Mouse (Mus musculus) stomach, postnatal 0 days (tissue): ENCODE data around the gene Cwh43. TPM values are rescaled to one million over a fixed set of nuclear protein-coding genes. Genes with fewer than 3 reads are reported as not detected.
"Not testable (repeated sequence)": the region's sequence is repeated elsewhere in the genome, so short reads cannot be mapped to it uniquely, and the experiment has no call there.

Source experiments
- ATAC-seq: fragments of 200-750 bp; cut with Nextera tagmentation; 2 replicates; pipeline ENCODE4 v1.8.0; 2017; ENCODE audit not compliant: low FRiP score, low TSS enrichment
- DNase-seq: peaks from one replicate; pipeline ENCODE4 v3.0.0-alpha.2; 2016; ENCODE audit warnings: low spot score
- H3K27ac ChIP-seq: fragments of 300-500 bp; sonication (generic); replicated peaks from 2 replicates; pipeline ENCODE4 v1.5.1; 2014; ENCODE audit warnings: mild to moderate bottlenecking, control low read depth
- H3K27me3 ChIP-seq: fragments of 300-500 bp; sonication (generic); 2 replicates; pipeline ENCODE4 v1.6.1; 2014; ENCODE audit warnings: low read length; ENCODE audit not compliant: control insufficient read depth, insufficient read depth
- H3K36me3 ChIP-seq: fragments of 300-500 bp; sonication (generic); 2 replicates; pipeline ENCODE4 v1.6.1; 2014; ENCODE audit warnings: low read length, mixed read lengths; ENCODE audit not compliant: control insufficient read depth, insufficient read depth
- H3K4me1 ChIP-seq: fragments of 300-500 bp; sonication (generic); replicated peaks from 2 replicates; pipeline ENCODE4 v1.6.1; 2014; ENCODE audit warnings: antibody characterized with exemption; ENCODE audit not compliant: control insufficient read depth, insufficient read depth
- H3K4me2 ChIP-seq: fragments of 300-500 bp; sonication (generic); replicated peaks from 2 replicates; pipeline ENCODE4 v1.6.1; 2014; ENCODE audit warnings: low read depth, mild to moderate bottlenecking, control low read depth, moderate library complexity
- H3K4me3 ChIP-seq: fragments of 300-500 bp; sonication (generic); 2 replicates; pipeline ENCODE4 v1.5.1; 2014; ENCODE audit warnings: low read depth, low read length, control low read depth
- H3K9ac ChIP-seq: fragments of 300-500 bp; sonication (generic); 2 replicates; pipeline ENCODE4 v1.6.1; 2014; ENCODE audit warnings: mild to moderate bottlenecking, low read length, control low read depth, mixed read lengths
- H3K9me3 ChIP-seq: fragments of 300-500 bp; sonication (generic); 2 replicates; pipeline ENCODE4 v1.6.1; 2016; ENCODE audit warnings: low read length; ENCODE audit not compliant: control insufficient read depth
- CTCF ChIP-seq: IDR thresholded peaks from 2 replicates; pipeline ENCODE4 v1.5.1; 2016; ENCODE audit warnings: antibody characterized with exemption, low read depth, mild to moderate bottlenecking, moderate library complexity
- EP300 ChIP-seq: optimal IDR thresholded peaks from 2 replicates; pipeline ENCODE3; 2016; ENCODE audit warnings: antibody characterized with exemption
- WGBS: fragments of 180-500 bp; shearing (Covaris S2); extraction: QIAGEN DNeasy Blood & Tissue Kit; methylation state at CpG from one replicate; pipeline ENCODE4 v1.1.7; 2014; 5-methylcytosine and 5-hydroxymethylcytosine counted together
- polyA plus RNA-seq: library from polyadenylated mRNA; unstranded; fragments of >200 nt; fragmentation: Nextera tagmentation; extraction: Ambion mirVana; gene quantifications from 2 replicates; pipeline ENCODE4 v1.2.1, GENCODE M21; 2015

Cwh43 gene
- polyA plus RNA-seq, 1 experiment from 2014 or later = 8.6 TPM

DNA sequence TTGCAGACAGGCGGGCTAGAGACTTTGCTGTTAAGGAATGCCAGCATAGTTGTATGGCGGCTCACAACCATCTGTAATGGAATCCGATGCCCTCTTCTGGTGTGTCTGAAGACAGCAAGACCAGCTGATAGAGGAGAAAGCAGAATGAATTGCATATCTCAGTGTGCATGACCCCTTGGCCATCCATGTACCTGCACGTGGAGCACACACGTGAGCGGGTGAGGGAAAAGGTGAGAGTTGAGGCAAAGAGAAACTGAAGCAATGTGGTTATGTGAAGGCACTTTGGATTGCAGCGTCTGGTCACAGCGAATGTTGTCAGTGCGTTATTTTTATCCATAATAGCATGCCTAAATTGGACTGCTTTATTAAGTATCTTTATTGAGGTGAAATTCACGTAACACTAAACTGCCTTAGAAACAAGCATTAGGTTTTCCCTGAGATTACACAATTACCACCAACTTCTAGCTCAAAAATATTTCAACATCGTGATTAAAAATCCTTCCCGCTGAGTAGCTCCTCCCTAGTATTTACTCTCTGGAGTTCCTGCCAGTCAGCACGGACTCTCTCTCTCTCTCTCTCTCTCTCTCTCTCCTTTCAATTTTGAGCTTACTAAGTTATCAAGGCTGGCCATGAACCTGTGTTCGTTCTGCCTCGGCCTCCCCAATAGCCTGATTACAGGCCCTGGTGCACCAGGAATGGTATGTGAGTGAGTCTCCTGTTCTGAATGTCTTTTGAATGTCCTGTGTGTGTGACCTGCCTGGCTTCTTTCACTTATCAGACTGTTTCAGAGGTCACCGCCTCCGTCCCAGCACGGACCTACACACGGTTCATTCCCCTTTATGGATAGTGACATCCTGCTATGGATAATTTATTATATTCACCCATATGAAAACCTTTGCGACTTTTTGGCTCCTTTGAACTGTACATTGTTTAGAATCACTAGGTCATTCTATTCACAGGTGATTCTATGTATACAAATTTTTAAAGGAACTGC lies 68.8 kb downstream of the Cwh43 start:
- ATAC-seq (no peak), DNase-seq (no peak)
- H3K27me3 ChIP-seq = no peaks in the 10 kb centered on the region
- H3K27ac ChIP-seq = no peak overlapping the region
- H3K9me3 ChIP-seq = no peaks in the 10 kb centered on the region
- no peaks in the 10 kb centered on the region for H3K4me1 ChIP-seq
- H3K9ac ChIP-seq = no peak overlapping the region
- no peak for TF ChIP-seq CTCF
- TF ChIP-seq EP300 = no peak
- no peak overlapping the region for H3K4me3 ChIP-seq
- 66% methylated on average over 20 of the region's 20 CpGs for WGBS
- H3K4me2 ChIP-seq = no peak overlapping the region
- H3K36me3 ChIP-seq = no peaks in the 10 kb centered on the region

DNA sequence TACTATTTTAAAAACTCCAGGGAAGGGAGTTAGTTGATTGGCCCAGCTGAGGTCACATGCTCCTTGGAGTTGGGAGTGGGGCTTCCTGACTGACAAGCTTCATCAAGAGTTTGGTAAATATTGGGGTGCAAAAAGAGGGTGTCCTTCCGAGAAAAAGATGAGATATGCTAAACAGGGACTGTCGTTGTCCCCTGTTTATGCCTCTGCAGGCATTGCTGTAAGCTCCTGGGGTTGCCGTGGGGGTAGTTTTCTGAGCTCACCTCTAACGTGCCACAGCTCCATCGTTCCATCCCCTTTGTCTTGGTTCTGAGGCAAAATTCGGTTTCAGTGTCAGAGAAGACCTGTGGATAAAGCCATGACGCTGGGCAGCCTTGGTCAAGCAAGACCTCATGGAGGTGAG lies 74.8 kb downstream of the Cwh43 start, which contains the start of gene Dcun1d4:
Gene Dcun1d4, plus strand, starts transcription at position 301 of the 400 bp plus-strand sequence.
- 73% methylated on average over 7 of the region's 7 CpGs for WGBS
- no peak for TF ChIP-seq EP300
- no peak for TF ChIP-seq CTCF
- Histone ChIP-seq H3K4me2 (no peak within 1 kb of the TSS), H3K4me1 (no peaks in the 10 kb centered on the region), H3K36me3 (no peaks in the 10 kb centered on the region), H3K9me3 (no peaks in the 10 kb centered on the region), H3K27me3 (no peaks in the 10 kb centered on the region), H3K9ac (no peak within 1 kb of the TSS), H3K27ac (no peak within 1 kb of the TSS), H3K4me3 (no peak within 1 kb of the TSS)
- DNase-seq (no peak), ATAC-seq (no peak)

DNA sequence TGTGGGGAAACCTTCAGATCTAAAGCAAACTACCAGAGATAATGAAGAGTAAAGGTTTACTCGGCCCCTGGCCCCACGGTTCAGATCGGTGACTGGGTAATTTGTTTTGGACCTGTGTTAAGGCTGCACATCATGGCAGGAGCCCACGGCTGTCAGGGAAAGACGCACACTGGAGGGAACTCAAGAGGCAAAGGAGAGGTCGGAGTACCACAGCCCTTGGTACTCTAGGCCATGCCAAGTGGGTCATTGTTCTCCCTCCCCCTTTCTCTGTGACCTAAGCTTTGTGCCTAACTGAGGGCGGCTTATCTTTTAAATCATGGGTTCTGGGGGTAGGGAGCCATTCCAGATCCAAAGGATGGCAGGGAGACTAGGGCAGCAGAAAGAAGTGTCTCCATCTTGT lies 75.5 kb downstream of the Cwh43 start:
- Histone ChIP-seq H3K27me3 (no peaks in the 10 kb centered on the region), H3K4me1 (no peaks in the 10 kb centered on the region), H3K4me3 (no peak overlapping the region), H3K4me2 (no peak overlapping the region), H3K27ac (no peak overlapping the region), H3K36me3 (no peaks in the 10 kb centered on the region), H3K9ac (no peak overlapping the region), H3K9me3 (no peaks in the 10 kb centered on the region)
- ATAC-seq (no peak), DNase-seq (no peak)
- TF ChIP-seq CTCF = no peak
- no peak for TF ChIP-seq EP300
- 87% methylated on average over 7 of the region's 7 CpGs for WGBS

DNA sequence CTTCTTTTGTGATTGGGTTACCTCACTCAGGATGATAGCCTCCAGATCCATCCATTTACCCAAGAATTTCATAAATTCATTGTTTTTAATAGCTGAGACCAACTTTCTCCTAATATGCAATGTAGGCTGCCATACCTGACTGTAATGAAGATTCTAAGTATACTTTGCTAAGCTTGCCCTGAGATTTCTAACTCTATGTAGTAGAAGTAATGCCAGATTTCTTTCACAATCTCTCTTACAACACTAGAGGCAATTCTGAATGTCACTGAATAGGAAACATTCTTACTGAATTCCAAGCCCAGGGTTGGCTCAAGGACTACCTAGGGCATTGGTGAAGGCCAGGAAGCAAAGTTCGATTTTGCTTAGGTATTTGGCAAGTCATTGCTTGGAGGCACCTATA lies 76.5 kb downstream of the Cwh43 start:
- H3K4me2 ChIP-seq, ATAC-seq, H3K4me3 ChIP-seq, DNase-seq, H3K27ac ChIP-seq, H3K4me1 ChIP-seq, H3K36me3 ChIP-seq, H3K9ac ChIP-seq, H3K9me3 ChIP-seq, H3K27me3 ChIP-seq: not testable (repeated sequence)
- 90% methylated on average over 1 of the region's 1 CpGs for WGBS

DNA sequence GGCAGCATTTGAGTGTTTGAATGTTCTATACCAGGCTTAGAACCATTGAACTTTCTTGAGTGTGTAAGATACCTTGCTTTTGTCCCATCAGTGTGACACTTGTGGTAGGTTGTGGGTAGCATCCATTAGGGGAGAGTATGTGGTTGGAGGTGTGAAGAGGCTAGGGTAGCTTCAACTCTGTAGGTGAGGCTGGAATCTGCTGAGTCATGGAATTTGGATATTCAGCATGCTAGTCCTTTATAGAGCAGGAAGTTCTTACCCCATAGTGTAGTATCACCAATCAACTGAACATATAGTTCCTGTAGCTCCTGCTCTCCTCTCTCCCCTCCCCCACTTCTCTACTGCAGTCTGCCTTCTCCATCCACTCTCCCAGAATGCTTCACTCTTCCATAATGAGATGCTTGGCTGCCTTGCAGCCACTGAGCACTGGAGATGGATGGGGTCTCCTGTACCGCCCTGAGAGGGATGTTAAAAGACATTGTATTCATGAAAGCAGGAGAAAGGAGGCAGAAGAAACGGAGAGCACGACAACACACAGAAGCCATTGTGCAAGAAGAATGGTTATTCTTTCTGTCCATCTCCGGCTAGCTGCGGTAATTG lies 78.2 kb downstream of the Cwh43 start:
- 77% methylated on average over 5 of the region's 5 CpGs for WGBS
- ATAC-seq (no peak), DNase-seq (no peak)
- no peaks in the 10 kb centered on the region for H3K27me3 ChIP-seq
- no peak overlapping the region for H3K4me2 ChIP-seq
- H3K9ac ChIP-seq = no peak overlapping the region
- no peaks in the 10 kb centered on the region for H3K9me3 ChIP-seq
- H3K36me3 ChIP-seq = no peaks in the 10 kb centered on the region
- H3K4me1 ChIP-seq = no peaks in the 10 kb centered on the region
- TF ChIP-seq CTCF = no peak
- no peak for TF ChIP-seq EP300
- H3K4me3 ChIP-seq = no peak overlapping the region
- H3K27ac ChIP-seq = no peak overlapping the region

DNA sequence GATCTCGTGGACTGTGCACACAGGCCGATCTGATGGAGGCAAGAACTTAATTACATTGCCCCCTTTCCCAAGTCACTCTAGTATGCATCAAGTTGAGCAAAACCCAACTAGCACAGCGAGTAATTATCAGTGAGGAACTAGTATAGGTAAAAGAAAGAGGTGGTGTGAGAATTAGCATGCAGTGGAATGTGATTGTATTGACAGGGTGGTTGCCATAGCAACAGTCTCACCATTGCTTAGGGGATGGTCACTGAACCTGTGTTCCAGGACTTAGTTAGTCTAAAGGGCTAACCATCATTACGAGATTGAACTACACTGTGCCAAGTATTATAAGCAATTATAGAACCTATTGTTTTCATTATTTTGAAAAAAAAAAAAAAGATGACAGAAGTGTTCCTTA lies 80.6 kb downstream of the Cwh43 start:
- no peak for TF ChIP-seq CTCF
- TF ChIP-seq EP300 = no peak
- ATAC-seq (no peak), DNase-seq (no peak)
- H3K4me1 ChIP-seq = no peaks in the 10 kb centered on the region
- H3K9ac ChIP-seq = no peak overlapping the region
- H3K27me3 ChIP-seq = no peaks in the 10 kb centered on the region
- no peaks in the 10 kb centered on the region for H3K36me3 ChIP-seq
- H3K9me3 ChIP-seq = no peaks in the 10 kb centered on the region
- WGBS = 49% methylated on average over 4 of the region's 4 CpGs
- no peak overlapping the region for H3K27ac ChIP-seq
- H3K4me2 ChIP-seq = no peak overlapping the region
- no peak overlapping the region for H3K4me3 ChIP-seq
